Mouse (Mus musculus): ENCODE results near the gene Gm20390.

The Gm20390 gene

DNA sequence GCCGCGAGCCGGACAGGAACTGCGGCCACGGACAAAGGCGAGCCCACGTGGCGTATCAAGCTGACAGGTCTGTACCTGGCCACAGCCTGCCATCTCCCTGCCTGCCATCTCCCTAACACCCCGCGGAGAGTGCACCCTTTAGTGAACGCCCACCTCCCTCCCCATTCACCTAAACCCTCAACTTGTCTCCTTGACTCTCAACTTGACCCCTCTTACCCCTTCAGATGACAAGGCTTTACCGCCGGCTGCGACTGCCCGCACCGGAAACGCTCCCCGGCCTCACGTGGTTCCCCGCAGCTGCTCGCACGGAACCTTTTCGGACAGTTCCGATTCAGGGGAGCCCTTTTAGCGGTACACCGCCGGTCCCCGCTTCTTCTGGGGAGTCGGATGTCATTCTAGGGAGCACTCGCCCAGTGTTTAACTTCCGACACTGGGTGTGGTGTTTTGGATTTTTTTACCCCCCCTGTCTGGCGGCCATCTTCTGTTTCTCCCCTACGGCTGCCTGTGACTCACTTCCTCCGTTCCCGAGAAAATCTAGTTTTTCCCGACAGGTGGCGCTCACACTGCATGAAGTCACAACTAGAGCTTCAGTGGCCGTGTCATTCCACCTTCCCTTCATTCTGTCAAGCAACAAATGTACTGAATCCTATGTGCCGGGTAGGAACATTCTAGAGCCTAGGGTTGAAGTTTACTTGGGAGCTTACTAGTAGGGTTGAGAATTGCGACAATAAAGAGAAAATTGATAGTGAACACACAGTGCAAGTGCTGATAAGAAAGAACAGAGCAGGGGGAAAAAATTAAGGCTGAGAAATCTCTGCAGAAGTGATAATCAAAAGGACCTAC, at the start of gene Gm20390, which contains the start of gene Nme1:
Gene Gm20390, minus strand, starts transcription at position 289 of the 843 bp plus-strand sequence.
Gene Nme1, minus strand, starts transcription at position 517 of the 843 bp plus-strand sequence.
- DNase-seq = peak; percentile 97

DNA sequence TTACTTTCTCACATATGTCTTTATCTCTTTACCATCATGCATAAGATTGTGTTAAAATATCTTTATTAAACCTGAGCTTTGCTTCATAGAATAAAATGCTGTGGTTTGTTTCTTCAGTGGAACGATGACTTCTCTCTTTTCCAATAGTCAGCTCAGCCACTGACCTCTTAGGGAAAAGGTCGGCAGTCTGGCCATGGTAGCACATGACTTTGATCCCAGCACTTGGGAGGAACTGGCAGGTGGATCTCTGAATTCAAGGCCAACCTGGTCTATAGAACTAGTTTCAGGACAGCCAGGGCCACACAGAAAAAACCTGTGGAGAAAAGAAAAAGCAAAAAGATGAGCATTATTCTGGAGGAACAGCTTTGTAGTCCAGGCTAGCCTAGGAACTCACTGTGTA, 35.3 kb upstream of the Gm20390 start:
- no peak for DNase-seq

DNA sequence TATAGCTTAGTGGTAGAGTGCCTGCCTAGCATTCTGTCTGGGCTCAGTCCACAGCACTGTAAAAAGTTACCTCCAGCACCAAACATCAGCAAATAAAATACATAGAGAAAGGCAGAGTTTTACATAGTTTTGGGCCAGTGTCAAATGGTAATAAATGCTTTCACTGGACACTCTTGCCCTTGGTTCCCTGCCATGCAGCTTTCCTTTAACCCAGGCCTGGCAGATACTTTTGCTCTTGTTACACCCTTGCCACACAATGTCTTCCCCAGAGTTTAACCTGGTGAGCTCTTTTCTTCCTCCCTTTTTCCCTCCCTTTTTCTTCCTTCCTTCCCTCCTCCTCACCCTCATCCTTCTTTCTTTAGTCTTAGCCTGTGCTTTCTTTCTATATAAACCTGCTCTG, 31.2 kb upstream of the Gm20390 start:
- DNase-seq = no peak

DNA sequence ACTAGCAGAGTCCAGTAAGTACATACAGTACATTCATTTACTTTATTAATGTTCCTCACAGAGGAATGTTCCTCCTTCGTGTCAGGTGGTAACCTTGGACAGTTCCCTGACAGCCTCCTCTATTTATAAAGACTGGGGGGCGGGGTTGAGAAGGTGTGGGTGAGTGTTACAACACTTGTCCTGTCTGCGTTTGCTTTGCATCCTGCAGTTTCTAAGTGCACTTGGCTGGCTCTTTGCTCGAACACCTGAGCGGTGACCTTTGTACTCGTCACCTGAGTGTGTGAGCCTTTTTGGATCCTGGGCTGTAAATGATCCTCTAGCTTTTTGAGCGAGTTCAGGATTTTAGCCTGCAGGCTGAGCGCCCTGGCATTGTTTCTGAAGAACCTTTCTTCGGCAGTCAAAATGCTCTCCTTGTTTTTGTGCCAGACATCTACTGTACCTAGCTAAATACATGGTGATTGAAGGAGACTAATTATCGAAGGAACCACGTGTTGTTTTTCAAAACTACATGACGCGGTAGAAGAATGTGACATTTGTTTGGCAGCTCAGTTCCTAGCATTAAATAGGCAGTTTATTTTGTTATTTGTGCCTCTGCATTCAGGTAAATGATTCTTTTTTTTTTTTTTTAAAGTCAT, 29.2 kb upstream of the Gm20390 start:
- peak; percentile 51 for DNase-seq

DNA sequence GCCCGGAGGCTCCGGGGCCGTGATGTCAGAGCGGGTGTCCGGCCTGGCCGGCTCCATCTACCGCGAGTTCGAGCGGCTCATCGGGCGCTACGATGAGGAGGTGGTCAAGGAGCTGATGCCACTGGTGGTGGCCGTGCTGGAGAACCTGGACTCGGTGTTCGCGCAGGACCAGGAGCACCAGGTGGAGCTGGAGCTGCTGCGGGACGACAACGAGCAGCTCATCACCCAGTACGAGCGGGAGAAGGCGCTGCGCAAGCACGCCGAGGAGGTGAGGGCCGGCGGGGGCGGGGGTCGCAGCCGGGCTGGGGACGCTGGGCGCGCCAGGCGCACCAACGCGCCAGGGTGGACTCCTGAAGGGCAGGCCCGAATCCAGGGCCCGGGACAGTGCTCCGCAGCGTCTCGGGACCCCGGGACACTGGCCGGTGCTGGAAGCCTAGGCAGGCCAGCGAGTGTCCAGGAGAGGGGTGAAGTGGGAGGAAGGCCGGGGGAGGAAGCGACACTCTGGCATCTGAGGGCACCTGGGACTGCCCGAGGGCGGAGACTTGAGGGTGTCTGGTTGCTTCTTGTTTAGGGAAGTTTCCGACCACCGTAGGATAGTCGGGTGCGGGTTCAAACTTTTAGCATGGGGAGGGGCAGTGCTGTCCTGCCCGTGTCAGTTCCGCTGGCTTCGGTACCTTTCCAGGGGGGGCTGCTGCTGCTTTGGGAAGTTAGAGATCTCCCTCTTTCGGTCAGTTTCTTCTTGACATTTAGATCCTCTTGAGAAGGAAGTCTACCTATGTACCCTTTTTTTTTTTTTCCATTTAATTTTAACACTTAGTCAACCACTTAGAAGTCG, 28.4 kb upstream of the Gm20390 start:
- peak; percentile 78 for DNase-seq

DNA sequence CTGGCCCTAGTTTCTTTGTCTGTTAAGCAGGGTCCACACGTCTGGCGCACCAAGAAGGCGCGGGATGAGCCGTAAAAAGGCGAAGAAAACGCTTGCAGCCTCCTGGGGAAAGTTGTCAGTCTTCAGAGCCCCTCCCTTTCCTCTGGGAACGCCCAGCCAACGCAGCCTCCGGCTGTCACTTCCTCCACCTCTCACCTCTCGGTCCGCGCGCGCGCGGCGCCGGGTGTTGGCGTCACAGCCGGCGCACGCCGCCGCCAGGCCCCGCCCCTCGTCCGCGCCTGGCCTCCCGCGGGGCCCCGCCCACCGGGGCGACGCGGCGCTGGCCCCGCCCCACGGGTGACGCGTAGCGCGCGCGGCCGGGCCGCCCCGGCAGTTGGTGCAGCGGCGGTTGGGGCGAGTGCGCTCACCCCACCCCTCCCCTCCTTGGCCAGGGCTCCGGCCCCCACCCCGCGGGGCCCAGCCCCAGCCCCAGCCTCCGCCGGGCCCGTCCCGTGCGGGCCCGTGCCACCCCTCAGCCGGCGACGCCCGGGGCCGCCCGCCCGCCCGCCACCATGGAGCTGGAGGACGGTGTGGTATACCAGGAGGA, 27.7 kb upstream of the Gm20390 start, which contains the start of gene Spag9:
Gene Spag9, plus strand, starts transcription at position 372 of the 586 bp plus-strand sequence.
- DNase-seq = peak; percentile 95

DNA sequence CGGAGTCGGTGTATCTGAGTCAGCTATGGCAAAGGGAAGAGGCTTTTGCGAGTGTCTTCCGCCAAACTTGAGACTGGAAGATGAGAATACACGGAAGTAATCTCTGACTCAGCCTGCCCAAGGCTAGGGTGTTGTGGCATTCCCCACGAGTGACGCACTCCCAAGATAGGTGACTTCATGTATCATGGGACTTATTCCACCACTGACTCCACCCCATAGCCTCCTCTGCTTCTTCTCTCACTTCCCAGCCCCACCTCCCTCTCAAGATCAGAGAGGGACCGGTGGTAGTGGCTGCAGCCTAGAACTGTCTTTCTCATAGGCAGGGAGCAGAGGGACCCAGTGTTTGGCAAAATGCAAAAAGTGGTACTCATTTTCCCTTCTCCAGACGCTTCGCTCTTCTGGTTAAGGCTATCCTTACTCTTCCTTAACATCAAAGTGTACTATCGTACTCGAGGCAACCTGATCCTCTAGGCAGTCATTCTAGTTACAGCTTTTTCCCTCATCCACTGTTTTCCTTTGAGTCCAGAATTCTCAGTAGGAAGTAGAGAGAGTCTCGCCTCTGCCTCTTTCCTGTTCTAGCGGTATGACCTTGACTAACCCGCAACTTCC, 27.1 kb upstream of the Gm20390 start:
- DNase-seq = peak; percentile 83

DNA sequence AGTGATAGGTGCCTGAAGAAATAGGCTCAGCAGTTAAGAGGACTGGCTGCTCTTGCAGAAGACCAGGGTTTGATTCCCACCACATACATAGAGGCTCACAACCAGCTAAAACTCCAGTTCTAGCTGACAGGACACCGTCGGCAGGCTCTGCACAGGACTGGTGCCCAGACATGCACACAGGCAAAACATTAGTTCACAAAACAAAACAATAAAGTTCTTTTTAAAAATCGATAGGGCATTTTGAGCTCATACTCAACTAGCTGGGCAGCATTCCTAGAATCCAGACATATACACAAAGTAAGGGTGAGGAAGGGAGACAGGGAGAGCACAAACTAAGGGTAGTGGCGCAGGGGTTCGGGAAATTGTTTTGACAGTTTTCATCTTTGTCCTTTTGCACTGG, 26.4 kb upstream of the Gm20390 start:
- DNase-seq = no peak

DNA sequence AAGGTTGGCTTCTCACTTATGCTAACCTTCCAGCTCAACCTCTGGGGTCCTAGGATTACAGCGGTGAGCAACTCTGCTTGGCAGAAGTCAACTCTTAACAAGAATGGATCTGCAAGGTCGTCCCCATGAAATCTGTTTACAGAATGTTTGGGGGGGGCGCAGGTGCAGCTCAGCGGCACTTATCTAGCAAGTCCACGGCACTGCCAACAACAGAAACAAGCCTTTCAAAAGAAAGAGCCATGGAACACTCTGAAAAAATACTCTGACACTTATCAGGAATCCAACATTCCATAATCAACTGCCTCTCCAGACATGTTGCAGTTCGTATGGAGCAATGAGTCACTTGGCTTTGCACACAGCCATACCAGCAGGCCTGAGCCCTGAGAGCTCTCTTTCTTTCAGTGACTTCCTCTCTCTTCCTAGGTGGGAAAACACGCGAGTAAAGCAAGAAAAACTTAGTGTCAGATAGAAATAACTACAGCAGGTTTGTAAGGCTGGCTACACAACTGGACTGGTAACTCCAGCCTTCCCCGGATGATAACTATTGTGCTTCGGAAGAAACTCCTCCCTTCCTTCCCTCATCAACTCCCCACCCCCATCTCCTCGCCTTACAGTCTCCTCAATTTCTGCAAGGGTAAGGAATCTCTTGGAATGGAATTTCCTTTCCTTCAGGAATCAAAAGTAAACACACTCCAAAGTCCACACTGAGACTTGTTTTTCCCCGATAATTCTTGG, 20.4 kb upstream of the Gm20390 start:
- DNase-seq = no peak

DNA sequence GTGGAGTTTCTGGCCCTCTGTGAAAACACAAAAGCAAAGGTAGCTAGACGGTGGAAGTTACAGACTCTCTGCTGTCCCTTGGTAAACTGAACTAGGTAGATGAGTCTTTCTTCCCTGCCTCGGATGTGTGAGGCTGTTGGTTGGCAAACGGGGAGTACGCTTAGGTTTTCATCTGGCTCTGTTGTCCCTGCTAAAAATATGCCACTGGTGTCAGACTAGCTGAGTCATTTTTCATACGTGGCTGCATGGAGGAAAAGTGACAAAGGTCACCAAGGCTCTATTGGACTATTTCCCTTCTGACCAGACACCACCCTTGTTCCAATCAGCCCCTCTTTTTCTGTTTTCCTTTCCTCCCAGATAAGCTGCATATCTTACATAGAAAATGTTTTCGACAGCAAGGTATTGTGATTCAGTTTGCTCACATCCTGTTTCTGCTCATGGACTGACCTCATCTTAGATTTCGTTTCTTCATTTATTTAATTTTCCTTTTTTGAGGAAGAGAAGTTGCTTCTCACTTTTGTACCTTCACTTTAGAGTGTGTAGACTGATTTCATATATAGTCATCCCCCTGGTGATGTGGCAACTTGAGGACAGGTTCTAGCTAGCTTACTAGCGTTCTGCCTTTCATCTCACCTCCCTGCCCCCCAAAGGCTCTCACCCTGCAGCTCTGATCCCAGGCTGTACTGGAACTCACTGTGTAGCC, 19.7 kb upstream of the Gm20390 start:
- DNase-seq = no peak

DNA sequence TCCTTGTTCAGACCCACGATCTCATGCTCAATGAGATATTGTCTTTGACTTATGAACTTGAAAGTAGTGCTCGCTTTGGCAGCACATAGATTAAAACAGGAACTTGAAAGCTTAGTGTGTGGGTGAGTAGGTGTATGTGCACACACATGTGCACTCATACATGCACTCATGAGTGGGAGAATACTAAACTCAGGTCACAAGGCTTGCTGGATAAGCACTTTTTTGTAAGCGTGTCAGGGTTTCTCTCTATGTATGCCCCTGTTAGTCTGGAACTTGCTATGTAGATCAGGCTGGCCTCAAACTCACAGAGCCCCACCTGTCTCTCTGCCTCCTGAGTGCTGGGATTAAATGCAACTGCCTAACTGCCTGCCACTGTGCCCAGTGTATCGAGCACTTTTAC, 18.9 kb upstream of the Gm20390 start:
- DNase-seq = no peak

DNA sequence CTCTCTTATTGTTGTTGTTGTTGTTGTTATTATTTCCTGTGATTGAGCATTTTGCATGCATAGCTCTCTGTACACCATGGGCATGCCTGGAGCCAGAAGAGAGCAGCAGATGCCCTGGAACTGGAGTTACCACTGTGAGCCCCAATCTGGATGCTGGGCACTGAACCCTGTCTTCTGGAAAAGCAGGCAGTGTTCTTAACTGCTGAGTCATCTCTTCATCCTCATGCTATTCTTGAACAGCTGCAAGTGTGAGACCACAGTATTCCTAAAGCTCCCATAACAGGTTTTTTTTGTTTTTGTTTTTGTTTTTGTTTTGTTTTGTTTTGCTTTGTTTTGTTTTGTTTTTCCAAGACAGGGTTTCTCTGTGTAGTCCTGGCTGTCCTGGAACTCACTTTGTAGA, 18.2 kb upstream of the Gm20390 start:
- no peak for DNase-seq

DNA sequence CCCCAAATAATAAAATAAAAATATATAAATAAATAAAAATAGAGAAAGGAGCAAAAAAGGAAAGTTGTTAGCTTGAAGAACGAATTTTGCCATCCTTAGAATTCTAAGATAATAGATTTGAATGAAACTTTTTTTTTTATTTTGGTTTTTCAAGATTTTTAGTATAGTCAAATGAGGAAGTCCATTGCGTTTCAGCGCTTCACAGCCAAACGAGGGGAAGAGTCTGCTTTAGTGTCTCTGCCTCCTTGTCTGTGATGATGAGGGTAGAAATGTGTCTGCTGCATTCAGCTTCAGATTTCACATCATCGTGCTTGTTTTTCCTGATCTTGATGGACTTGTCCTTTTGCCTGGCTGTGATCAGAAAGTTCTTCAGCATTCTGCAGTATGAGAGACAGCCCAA, 17.2 kb upstream of the Gm20390 start:
- no peak for DNase-seq

DNA sequence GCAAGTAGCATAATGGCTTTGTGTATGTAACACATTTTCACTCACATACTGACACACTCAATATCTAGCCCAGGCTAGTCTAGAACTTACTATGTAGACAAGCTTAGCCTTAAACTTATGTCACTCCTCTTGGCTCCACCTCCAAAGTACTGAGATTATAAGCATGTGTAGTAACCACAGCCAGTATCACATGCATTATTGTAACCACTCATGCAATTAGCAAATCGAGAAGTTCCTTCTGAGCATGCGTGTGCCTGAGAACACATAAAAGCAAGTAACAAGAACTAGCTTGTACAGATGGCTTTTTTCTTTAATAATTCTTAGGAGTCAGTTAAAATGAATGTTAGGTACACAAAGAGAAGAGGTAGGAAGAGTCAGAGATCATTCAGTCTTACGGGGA, 16.5 kb upstream of the Gm20390 start:
- no peak for DNase-seq

DNA sequence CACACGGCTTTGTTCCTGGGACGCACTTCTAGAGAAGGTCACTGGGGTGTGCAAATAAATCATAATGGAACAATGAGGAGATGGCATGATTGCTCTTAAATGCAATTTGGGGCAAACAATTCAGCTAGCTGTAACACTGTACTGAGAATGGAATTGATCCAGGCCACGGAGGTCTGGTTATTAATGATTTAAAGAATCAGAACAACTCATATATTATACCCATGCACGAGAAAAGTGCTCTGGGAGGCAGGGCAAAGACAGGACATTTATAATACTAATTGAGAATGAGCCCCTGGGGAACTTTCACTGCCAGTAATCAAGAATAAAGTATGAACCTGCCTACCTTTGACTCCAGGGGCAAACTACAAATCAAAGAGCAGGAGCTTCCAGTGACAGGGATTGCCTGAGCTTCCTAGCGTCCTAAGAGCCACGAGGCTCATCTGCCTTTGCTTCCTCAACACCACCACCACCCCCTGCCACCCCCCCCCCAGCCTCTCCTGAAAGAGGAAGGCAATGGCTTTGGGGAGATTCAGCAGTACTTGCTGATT, 11.5 kb upstream of the Gm20390 start:
- DNase-seq = no peak

DNA sequence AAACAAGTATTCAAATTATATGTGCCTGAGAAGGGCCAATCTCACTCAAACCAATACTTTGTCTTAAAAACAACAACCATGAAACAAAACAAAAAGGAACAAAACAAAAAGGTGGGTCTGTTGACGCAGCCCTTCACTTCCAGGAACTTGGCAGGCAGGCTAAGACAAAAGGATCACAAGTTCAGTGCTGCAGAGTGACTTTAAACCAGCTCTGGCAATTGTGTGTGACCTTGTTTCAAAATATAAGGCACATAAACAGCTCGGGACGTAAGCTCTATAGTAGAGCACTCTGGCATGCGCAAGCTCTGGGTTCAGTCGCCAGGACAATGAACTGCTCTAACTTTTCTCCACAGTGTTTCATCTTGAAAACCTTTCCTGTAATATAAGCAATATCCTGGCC, 4.9 kb upstream of the Gm20390 start:
- DNase-seq = no peak

DNA sequence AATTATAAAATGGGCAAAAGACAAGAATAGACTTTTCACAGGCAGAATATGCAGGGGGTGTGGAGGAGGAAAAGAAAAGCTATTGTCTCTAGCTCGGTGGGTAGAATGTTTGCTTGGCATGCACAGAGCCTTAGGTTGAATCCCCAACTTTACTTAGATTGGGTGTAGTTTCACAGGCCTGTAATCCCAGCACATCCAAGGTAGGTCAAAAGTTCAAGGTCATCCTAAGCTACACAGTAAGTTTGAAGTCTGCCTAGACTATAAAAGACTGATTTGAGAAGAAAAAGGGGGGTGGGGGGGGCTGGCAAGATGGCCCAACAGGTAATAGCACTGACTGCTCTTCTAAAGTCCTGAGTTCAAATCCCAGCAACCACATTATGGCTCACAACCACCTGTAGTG, 1.7 kb upstream of the Gm20390 start:
- no peak for DNase-seq

DNA sequence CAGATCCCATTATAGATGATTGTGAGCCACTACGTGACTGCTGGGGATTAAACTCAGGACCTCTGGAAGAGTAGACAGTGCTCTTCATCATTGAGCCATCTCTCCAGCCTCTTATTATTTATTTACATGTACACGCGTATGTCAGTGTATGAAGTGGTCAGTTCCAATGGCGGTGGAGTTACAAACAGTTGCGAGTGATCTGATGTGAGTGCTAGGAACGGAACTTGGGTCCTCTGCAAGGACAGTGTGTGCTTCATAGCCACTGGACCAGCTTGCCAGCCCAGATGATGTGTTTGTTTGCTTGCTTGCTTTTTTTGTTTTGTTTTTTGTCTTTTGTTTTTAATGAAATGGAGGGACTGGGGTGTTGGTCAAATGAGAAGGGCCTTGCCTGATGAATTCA, 1.1 kb upstream of the Gm20390 start:
- DNase-seq = peak; percentile 25

DNA sequence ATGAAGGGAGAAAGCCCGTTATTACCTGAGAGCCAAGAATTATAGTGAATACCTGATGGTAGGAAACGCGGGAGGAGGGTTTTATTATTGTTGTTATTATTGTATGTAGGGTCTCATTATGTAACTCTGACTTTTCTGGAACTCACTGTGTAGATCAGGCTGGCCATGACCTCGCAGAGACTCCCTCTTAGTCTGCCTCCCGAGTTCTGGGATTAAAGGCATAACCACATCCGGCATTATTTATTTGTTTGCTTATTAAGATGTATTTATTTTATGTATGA, 695 bp upstream of the Gm20390 start:
- DNase-seq = no peak

DNA sequence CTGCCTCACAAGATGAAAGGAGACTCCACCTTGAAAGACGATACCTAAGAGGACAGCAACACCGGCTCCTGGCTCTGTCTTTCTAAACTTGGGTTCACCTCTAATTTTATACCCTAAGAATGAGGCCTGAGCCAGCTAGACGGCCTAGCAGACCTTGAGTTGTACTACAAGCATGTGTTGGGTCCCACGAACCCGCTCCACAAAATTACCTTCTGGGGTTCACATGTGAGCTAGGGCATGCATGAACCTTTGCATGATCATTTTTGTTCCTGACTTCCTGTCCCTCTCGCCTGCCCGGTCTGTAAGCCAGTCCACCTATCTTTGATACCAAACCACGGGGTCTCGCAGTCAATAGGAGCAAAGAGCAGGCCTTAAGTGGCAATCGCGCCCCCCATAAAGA, 712 bp downstream of the Gm20390 start:
- DNase-seq = no peak

DNA sequence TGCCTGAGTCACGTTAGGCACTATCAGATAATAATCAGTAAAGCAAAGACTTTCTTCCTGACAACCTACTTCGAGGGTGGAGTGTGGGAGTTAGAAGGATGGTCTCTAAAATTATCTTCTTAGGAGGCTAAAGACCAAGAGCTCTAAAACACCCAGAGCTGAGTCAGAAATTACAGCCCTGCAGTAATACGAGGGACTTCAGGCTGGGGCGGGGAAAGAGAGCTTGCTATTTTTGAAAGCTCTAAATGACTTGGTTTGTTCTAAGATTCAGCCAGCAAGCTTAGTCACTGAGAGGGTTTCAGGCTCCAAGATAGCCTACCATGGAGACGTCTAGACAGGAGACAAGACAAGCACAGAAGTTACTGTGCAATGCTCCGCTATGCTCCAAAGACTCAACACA, 2.7 kb downstream of the Gm20390 start:
- no peak for DNase-seq
